Mouse (Mus musculus) megakaryocyte-erythroid progenitor cell, adult 5 weeks (primary cell): Measurements from ENCODE around the gene Alox5. TPM values are rescaled to one million over a fixed set of nuclear protein-coding genes. Genes with fewer than 3 reads are reported as not detected.

Experiments
- polyA plus RNA-seq: library from polyadenylated mRNA; stranded (reverse); fragments of >175 nt; gene quantifications from 2 replicates; pipeline ENCODE4 v1.2.3, GENCODE M21; 2012

Gene Alox5
- 5.7 and 5.8 TPM in 2 replicates for polyA plus RNA-seq

DNA sequence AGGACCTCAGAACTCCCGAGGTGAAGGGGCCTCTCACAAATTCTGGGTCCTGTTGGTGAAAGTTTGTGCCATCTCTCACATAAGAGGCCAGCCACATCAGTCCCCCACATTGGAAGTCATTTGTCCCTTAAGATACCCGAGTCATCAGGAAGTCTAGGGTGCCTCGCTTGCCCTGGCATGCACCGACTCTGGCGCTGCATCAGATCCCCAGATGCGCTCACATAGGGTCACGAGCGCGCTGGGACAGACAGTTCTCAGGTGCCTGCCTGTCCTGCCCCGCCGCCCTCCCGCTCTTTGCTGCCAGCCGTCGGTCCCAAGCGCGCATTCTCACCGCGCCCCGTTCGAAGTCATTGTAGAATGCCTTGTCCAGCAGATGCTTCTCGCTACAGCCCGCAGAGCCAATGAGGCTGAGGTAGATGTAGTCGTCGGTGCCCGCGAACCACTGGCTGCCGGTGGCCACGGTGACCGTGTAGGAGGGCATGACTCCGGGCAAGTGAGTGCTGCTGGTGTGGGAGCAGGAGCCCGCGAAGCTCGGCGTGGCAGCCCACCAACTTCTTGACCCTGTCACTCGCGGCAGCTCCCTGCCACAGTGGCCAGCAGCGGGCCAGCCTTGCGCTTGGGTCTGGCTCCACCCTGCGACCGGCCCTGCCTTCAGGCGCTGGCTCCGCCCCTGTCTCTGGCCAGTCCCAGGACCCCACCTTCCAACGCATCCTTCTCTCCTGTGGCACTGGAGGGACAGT, at the start of gene Alox5:
Gene Alox5 (minus strand): TSS at position 635 of the 740 bp plus-strand sequence.

DNA sequence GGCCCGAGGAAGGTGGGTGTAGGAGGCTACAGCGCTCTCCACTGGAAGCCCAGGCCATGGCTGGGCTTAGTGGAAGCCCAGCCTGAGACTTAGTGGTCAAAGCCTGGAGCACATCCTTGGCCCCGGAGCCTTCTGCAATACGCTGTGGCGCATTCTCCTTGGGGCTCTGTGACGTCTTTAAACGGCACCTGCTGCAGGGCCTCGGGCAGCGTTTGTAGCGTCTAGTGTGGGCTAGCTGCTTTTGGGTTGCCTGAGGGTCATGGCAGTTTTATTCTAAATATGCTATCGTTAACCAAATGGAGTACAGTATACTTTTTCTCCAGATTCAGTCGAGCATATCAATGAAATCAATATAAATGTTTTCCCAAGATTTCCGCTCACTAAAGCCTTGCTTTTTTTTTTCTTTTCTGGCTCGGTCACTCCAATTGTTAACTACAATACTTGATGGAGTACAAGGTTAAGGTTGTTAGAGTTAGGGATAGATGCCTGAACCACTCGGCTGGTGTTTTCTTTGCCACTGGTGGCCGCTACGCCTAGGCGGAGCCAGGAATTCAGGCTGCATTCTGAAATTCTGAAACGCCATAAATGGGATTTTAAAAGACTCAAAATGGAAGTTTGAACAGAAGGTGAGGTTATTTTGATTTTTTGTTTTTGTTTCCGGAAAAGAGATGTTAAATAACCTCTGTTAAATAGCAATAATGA, 45.5 kb upstream of the Alox5 start, which contains the start of gene Olfr212:
Gene Olfr212 (plus strand): TSS at position 215 of the 702 bp plus-strand sequence.

DNA sequence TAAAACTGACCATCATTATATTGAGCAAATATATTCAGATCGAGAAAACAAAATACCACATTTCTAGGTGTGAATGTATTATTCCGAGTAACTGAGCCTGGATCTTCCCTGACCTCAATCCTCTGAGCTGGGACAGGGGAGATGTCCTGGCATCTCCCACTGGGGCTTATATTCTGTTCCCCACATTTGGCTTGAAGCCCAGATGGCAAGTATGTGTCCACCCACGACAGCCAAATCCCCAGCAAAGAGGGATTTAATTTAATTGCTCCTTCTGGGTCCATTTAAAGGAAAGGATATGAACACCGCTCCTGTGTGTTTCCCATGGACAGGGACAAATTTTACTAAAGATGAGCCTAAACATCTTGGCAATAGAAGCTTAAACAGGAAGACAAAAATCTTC, 27.8 kb upstream of the Alox5 start, which contains the start of gene Olfr211:
Gene Olfr211 (plus strand): TSS at position 301 of the 400 bp plus-strand sequence.

Other genes starting within 250 kb of the Alox5 start
- gene Zfand4, start 197.0 kb downstream of the Alox5 start, polyA plus RNA-seq = 1.7 and 1.9 TPM in 2 replicates
- 6.2 and 7.0 TPM in 2 replicates for gene March8, start 123.2 kb downstream of the Alox5 start, polyA plus RNA-seq
- gene Olfr211, start 27.9 kb upstream of the Alox5 start, polyA plus RNA-seq = not detected in 2 replicates
- not detected in 2 replicates for gene Olfr212, start 45.3 kb upstream of the Alox5 start, polyA plus RNA-seq
- gene Olfr213, start 77.3 kb upstream of the Alox5 start, polyA plus RNA-seq = 0.01 TPM in 1 of 2 replicates, not detected in the other
- gene Gm5580, start 90.0 kb upstream of the Alox5 start, polyA plus RNA-seq = 0.09 and 0.17 TPM in 2 replicates
- not detected in 2 replicates for gene Olfr214, start 93.1 kb upstream of the Alox5 start, polyA plus RNA-seq
- gene Olfr215, start 123.0 kb upstream of the Alox5 start, polyA plus RNA-seq = 0.03 TPM in 1 of 2 replicates, not detected in the other
- gene Zfp422, start 167.8 kb upstream of the Alox5 start, polyA plus RNA-seq = 11.8 and 15.8 TPM in 2 replicates
- 2.8 and 3.7 TPM in 2 replicates for gene Depp1, start 189.4 kb upstream of the Alox5 start, polyA plus RNA-seq
- 16.1 and 33.2 TPM in 2 replicates for gene Rassf4, start 212.8 kb upstream of the Alox5 start, polyA plus RNA-seq